23 mouse cellular contexts compared by ENCODE assay signal in the genomic region with DNA sequence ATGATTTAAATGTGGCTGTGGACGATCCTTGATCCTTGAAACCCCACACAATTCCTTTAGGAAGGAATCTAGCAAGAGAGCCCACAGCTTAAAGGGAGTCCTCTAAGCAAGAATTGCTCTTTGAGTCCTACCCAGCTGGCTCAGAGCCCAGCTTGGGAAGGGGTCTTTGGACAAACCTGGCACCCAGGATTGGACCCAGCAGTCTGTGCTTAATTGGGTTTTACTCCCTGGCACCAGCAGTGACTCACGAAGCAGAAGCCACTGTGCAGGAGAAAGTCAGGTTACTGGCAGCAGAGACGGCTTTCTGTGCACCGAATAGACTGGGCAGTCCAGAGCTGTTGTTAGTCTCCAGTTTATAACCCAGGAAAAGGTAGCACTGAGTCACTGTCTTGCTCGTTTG.
DNase-seq lines count a peak whose midpoint lies in the region; ATAC-seq and TF ChIP-seq lines count a peak whose summit lies in the region.
"Had no signal": no experiment of that assay in that cellular context is flagged by ENCODE, and none has a peak within 500 bp of the region (broad histone marks: within the 10 kb centered on the region; RNA-seq: fewer than 3 reads in every experiment).

No protein-coding gene starts in this region.

- H3K9ac ChIP-seq in forebrain, embryonic 13.5 days = no peak overlapping the region
- H3K9ac ChIP-seq in forebrain, embryonic 11.5 days (ENCODE audit: low read length) = no peak overlapping the region
- H3K9ac ChIP-seq in hindbrain, postnatal 0 days (replicated peaks; ENCODE audit: low read length) = no peak overlapping the region
- H3K9ac ChIP-seq in hindbrain, embryonic 11.5 days (ENCODE audit: low read depth, low read length) = no peak overlapping the region
- H3K9ac ChIP-seq in neural tube, embryonic 15.5 days (replicated peaks) = no peak overlapping the region
- H3K9ac ChIP-seq in forebrain, postnatal 0 days = no peak overlapping the region
- H3K9ac ChIP-seq: heart, embryonic 12.5 days; liver, embryonic 13.5 days; midbrain, embryonic 15.5 days had no signal

- DNase-seq in forebrain, embryonic 11.5 days (ENCODE audit: low spot score) = no peak
- peak; percentile 85 for DNase-seq in hindbrain, postnatal 0 days (ENCODE audit: low spot score)
- no peak for DNase-seq in hindbrain, embryonic 11.5 days (ENCODE audit: low spot score)
- DNase-seq in neural tube, embryonic 10.5 days (ENCODE audit: extremely low spot score, low spot score) = no peak
- peak; percentile 45 for DNase-seq in forebrain, postnatal 0 days
- DNase-seq: cerebellum, adult 18-20 months; gastrocnemius, postnatal 25 days; heart, adult 18-20 months; heart, postnatal 10 days; kidney, postnatal 25 days; liver, embryonic 13.5 days; lung, adult 2 months; lung, postnatal 14 days; right cerebral cortex, postnatal 14 days; thymus, postnatal 14 days had no signal

- H3K27me3 ChIP-seq in forebrain, embryonic 13.5 days = no peaks in the 10 kb centered on the region
- H3K27me3 ChIP-seq in forebrain, embryonic 11.5 days (ENCODE audit: control insufficient read depth, insufficient read depth, low read length) = no peaks in the 10 kb centered on the region
- no peaks in the 10 kb centered on the region for H3K27me3 ChIP-seq in hindbrain, postnatal 0 days (ENCODE audit: insufficient read depth, low read length)
- H3K27me3 ChIP-seq in hindbrain, embryonic 11.5 days (ENCODE audit: control insufficient read depth, insufficient read depth, low read length) = no peaks in the 10 kb centered on the region
- no peaks in the 10 kb centered on the region for H3K27me3 ChIP-seq in neural tube, embryonic 15.5 days (replicated peaks)
- H3K27me3 ChIP-seq in forebrain, postnatal 0 days (ENCODE audit: insufficient read depth, low read length) = no peaks in the 10 kb centered on the region
- H3K27me3 ChIP-seq: heart, embryonic 12.5 days; liver, embryonic 13.5 days; midbrain, embryonic 15.5 days; Patski had no signal

- H3K9me3 ChIP-seq in forebrain, embryonic 13.5 days (replicated peaks) = no peaks in the 10 kb centered on the region
- H3K9me3 ChIP-seq in forebrain, embryonic 11.5 days (ENCODE audit: control insufficient read depth, low read length) = no peaks in the 10 kb centered on the region
- H3K9me3 ChIP-seq in hindbrain, postnatal 0 days (ENCODE audit: low read length) = no peaks in the 10 kb centered on the region
- no peaks in the 10 kb centered on the region for H3K9me3 ChIP-seq in hindbrain, embryonic 11.5 days (ENCODE audit: control insufficient read depth, low read length)
- H3K9me3 ChIP-seq in neural tube, embryonic 15.5 days (replicated peaks) = no peaks in the 10 kb centered on the region
- H3K9me3 ChIP-seq in forebrain, postnatal 0 days (ENCODE audit: low read length) = no peaks in the 10 kb centered on the region
- H3K9me3 ChIP-seq: heart, embryonic 12.5 days; liver, embryonic 13.5 days; midbrain, embryonic 15.5 days had no signal

- TF ChIP-seq CTCF in hindbrain, postnatal 0 days (IDR thresholded peaks at IDR 0.05; ENCODE audit: low read depth) = no peak
- no peak for TF ChIP-seq CTCF in forebrain, postnatal 0 days (IDR thresholded peaks at IDR 0.05; ENCODE audit: low read depth)

- peaks cover 20% of the 10 kb centered on the region for H3K4me1 ChIP-seq in forebrain, embryonic 13.5 days
- H3K4me1 ChIP-seq in forebrain, embryonic 11.5 days (replicated peaks; ENCODE audit: control insufficient read depth, insufficient read depth, low read length) = no peaks in the 10 kb centered on the region
- H3K4me1 ChIP-seq in hindbrain, postnatal 0 days (ENCODE audit: insufficient read depth, low read length) = peaks cover 9% of the 10 kb centered on the region
- H3K4me1 ChIP-seq in hindbrain, embryonic 11.5 days (replicated peaks; ENCODE audit: control insufficient read depth, insufficient read depth, low read length) = no peaks in the 10 kb centered on the region
- H3K4me1 ChIP-seq in neural tube, embryonic 15.5 days = peaks cover 15% of the 10 kb centered on the region
- H3K4me1 ChIP-seq in forebrain, postnatal 0 days (ENCODE audit: insufficient read depth) = 0 out of 2 replicates have a peak, but pooled peaks cover 2% of the 10 kb centered on the region

- ATAC-seq in forebrain, embryonic 13.5 days = peak; percentile 50; the same call in 1 of the 2 replicates
- ATAC-seq in forebrain, embryonic 11.5 days (replicated peaks; ENCODE audit: low FRiP score) = no peak
- peak; percentile 77 for ATAC-seq in hindbrain, postnatal 0 days
- ATAC-seq in hindbrain, embryonic 11.5 days (ENCODE audit: low FRiP score) = no peak
- peak; percentile 48; the same call in 1 of the 2 replicates for ATAC-seq in neural tube, embryonic 15.5 days (ENCODE audit: low FRiP score)
- peak; percentile 28 for ATAC-seq in forebrain, postnatal 0 days
- ATAC-seq: CD4-positive, CD25-positive, alpha-beta regulatory T cell, adult 4 months; intestine, postnatal 0 days; midbrain, embryonic 15.5 days; Patski had no signal

- no peak overlapping the region for H3K27ac ChIP-seq in forebrain, embryonic 13.5 days
- no peak overlapping the region for H3K27ac ChIP-seq in forebrain, embryonic 11.5 days (ENCODE audit: low read depth, low read length)
- no peak overlapping the region for H3K27ac ChIP-seq in hindbrain, postnatal 0 days
- H3K27ac ChIP-seq in hindbrain, embryonic 11.5 days (ENCODE audit: low read depth, low read length) = no peak overlapping the region
- H3K27ac ChIP-seq in neural tube, embryonic 15.5 days (replicated peaks) = no peak overlapping the region
- H3K27ac ChIP-seq in forebrain, postnatal 0 days (ENCODE audit: low read depth, low read length) = no peak overlapping the region
- H3K27ac ChIP-seq: layer of hippocampus, adult 2 months; liver, embryonic 13.5 days; midbrain, embryonic 15.5 days had no signal

- H3K4me2 ChIP-seq in forebrain, embryonic 13.5 days = no peak overlapping the region
- no peak overlapping the region for H3K4me2 ChIP-seq in forebrain, embryonic 11.5 days (ENCODE audit: low read depth, low read length, severe bottlenecking)
- no peak overlapping the region for H3K4me2 ChIP-seq in hindbrain, postnatal 0 days (ENCODE audit: low read depth, low read length)
- no peak overlapping the region for H3K4me2 ChIP-seq in hindbrain, embryonic 11.5 days (replicated peaks; ENCODE audit: low read depth, low read length)
- H3K4me2 ChIP-seq in neural tube, embryonic 15.5 days = no peak overlapping the region
- H3K4me2 ChIP-seq in forebrain, postnatal 0 days (ENCODE audit: low read depth) = no peak overlapping the region
- H3K4me2 ChIP-seq: heart, embryonic 12.5 days; liver, embryonic 13.5 days; midbrain, embryonic 15.5 days had no signal

- H3K36me3 ChIP-seq in forebrain, embryonic 13.5 days (ENCODE audit: poor library complexity, severe bottlenecking) = no peaks in the 10 kb centered on the region
- H3K36me3 ChIP-seq in forebrain, embryonic 11.5 days (ENCODE audit: control insufficient read depth, insufficient read depth, low read length) = no peaks in the 10 kb centered on the region
- no peaks in the 10 kb centered on the region for H3K36me3 ChIP-seq in hindbrain, postnatal 0 days (ENCODE audit: insufficient read depth, low read length)
- H3K36me3 ChIP-seq in hindbrain, embryonic 11.5 days (ENCODE audit: control insufficient read depth, insufficient read depth, low read length) = no peaks in the 10 kb centered on the region
- H3K36me3 ChIP-seq in neural tube, embryonic 15.5 days = no peaks in the 10 kb centered on the region
- H3K36me3 ChIP-seq in forebrain, postnatal 0 days (ENCODE audit: insufficient read depth) = no peaks in the 10 kb centered on the region
- H3K36me3 ChIP-seq: heart, embryonic 12.5 days; liver, embryonic 13.5 days; midbrain, embryonic 15.5 days had no signal

- H3K4me3 ChIP-seq in forebrain, embryonic 13.5 days = no peak overlapping the region
- H3K4me3 ChIP-seq in forebrain, embryonic 11.5 days (ENCODE audit: low read depth, low read length) = no peak overlapping the region
- H3K4me3 ChIP-seq in hindbrain, postnatal 0 days (ENCODE audit: low read length) = no peak overlapping the region
- H3K4me3 ChIP-seq in hindbrain, embryonic 11.5 days (ENCODE audit: low read depth, low read length) = no peak overlapping the region
- no peak overlapping the region for H3K4me3 ChIP-seq in neural tube, embryonic 15.5 days (replicated peaks)
- no peak overlapping the region for H3K4me3 ChIP-seq in forebrain, postnatal 0 days (ENCODE audit: low read depth, low read length)
- H3K4me3 ChIP-seq: heart, embryonic 12.5 days; layer of hippocampus, adult 2 months; liver, embryonic 13.5 days; midbrain, embryonic 15.5 days had no signal

- WGBS in forebrain, embryonic 13.5 days = 69% methylated on average over 5 of the region's 5 CpGs
- WGBS in forebrain, embryonic 11.5 days = 81% methylated on average over 5 of the region's 5 CpGs
- WGBS in hindbrain, postnatal 0 days = 42% methylated on average over 5 of the region's 5 CpGs
- WGBS in hindbrain, embryonic 11.5 days = 87% methylated on average over 5 of the region's 5 CpGs
- 65% methylated on average over 5 of the region's 5 CpGs for WGBS in neural tube, embryonic 15.5 days
- 42% methylated on average over 5 of the region's 5 CpGs for WGBS in forebrain, postnatal 0 days

Comparison
In these comparisons a context has a peak if more than half of its experiments do, and no peak if none do; other contexts are left out.
1. ATAC-seq: peak in forebrain, embryonic 13.5 days (single experiment), hindbrain, postnatal 0 days (single experiment), neural tube, embryonic 15.5 days (single experiment) and forebrain, postnatal 0 days (single experiment); none in forebrain, embryonic 11.5 days (single experiment) and hindbrain, embryonic 11.5 days (single experiment).
2. DNase-seq: peak in hindbrain, postnatal 0 days (single experiment) and forebrain, postnatal 0 days (single experiment); none in forebrain, embryonic 11.5 days (single experiment), hindbrain, embryonic 11.5 days (single experiment) and neural tube, embryonic 10.5 days (single experiment).